15 mouse cellular contexts compared by ENCODE assay signal in genomic region chr2:112721217-112721616, GRCm38 (mm10).
"Had no signal": no experiment of that assay in that cellular context is flagged by ENCODE, and none has a peak within 500 bp of the region (broad histone marks: within the 10 kb centered on the region; RNA-seq: fewer than 3 reads in every experiment).

No protein-coding gene starts in this region.

- H3K36me3 ChIP-seq: limb, embryonic 15.5 days; liver, embryonic 12.5 days had no signal

- H3K4me1 ChIP-seq: limb, embryonic 15.5 days; liver, embryonic 12.5 days; megakaryocyte, embryonic 14.5 days had no signal

- H3K4me3 ChIP-seq: limb, embryonic 15.5 days; liver, embryonic 12.5 days; megakaryocyte, embryonic 14.5 days had no signal

- DNase-seq: kidney, adult 11 months; kidney, adult 9 months; kidney, postnatal 36 days; layer of hippocampus, adult 9-11 months; layer of hippocampus, postnatal 36 days; lung, embryonic 14.5 days; lung, postnatal 14 days; right cerebral cortex, adult 18-20 months; right cerebral cortex, postnatal 25 days; thymus, postnatal 4 days had no signal

- H3K27ac ChIP-seq: kidney, postnatal 0 days; limb, embryonic 15.5 days; liver, embryonic 12.5 days; macrophage had no signal

- ATAC-seq: liver, embryonic 12.5 days had no signal

- H3K9me3 ChIP-seq: limb, embryonic 15.5 days; liver, embryonic 12.5 days; megakaryocyte, embryonic 14.5 days had no signal

- H3K27me3 ChIP-seq: limb, embryonic 15.5 days; liver, embryonic 12.5 days; megakaryocyte, embryonic 14.5 days had no signal

- H3K4me2 ChIP-seq: limb, embryonic 15.5 days; liver, embryonic 12.5 days; lung, embryonic 14.5 days had no signal

- H3K9ac ChIP-seq: limb, embryonic 15.5 days; liver, embryonic 12.5 days; lung, embryonic 14.5 days had no signal
